Mouse (Mus musculus) E14TG2a.4 (cell line): ENCODE data around the gene Myh9.
"Not testable (repeated sequence)": the region's sequence is repeated elsewhere in the genome, so short reads cannot be mapped to it uniquely, and the experiment has no call there.

Source experiments
- CTCF ChIP-seq: conservative IDR thresholded peaks from 2 replicates; pipeline ENCODE4 v1.5.1; 2014; ENCODE audit warnings: low read length
- POU5F1 ChIP-seq: IDR thresholded peaks from 2 replicates; pipeline ENCODE4 v1.6.1; 2014; ENCODE audit warnings: low read length, borderline replicate concordance

GRCm38 (mm10) chr15:77727745-77728144 is 114.2 kb downstream of the Myh9 start:
- TF ChIP-seq CTCF, POU5F1: not testable (repeated sequence)
